Mouse (Mus musculus): ENCODE data around the gene Efna5. TPM values are rescaled to one million over a fixed set of nuclear protein-coding genes. Genes with fewer than 3 reads are reported as not detected.

The Efna5 gene
- total and polyA plus RNA-seq, 3 experiments: 0.04 to 0.23 TPM; not detected in 1

- no peaks in the 10 kb centered on the region for H3K4me1 ChIP-seq (ENCODE audit: control insufficient read depth in 1 of 2, insufficient read depth in 2 of 2)
- in situ Hi-C loops (cut with MboI; ENCODE audit: low pct_ligation_motif_present, low pct_unique_long_range_greater_than_20kb, low sequenced_read_pairs): no loop called here
- dilution Hi-C loops (cut with MboI; ENCODE audit: extremely low pct_ligation_motif_present, extremely low pct_unique_long_range_greater_than_20kb, low sequenced_read_pairs): no loop called here
Observed at GRCm38 (mm10) chr17:62640654-62641053, 240.5 kb downstream of the Efna5 start.

GRCm38 (mm10) chr17:62636896-62637295, 244.2 kb downstream of the Efna5 start:
- DNase-seq (ENCODE audit: extremely low read depth): no peak
- Histone ChIP-seq H3K79me2 (replicated peaks; ENCODE audit: control insufficient read depth, extremely low read depth, insufficient read depth, poor library complexity, severe bottlenecking) (no peaks in the 10 kb centered on the region), H3K36me3 (replicated peaks in 1 of 2; ENCODE audit: control insufficient read depth in 1 of 2, insufficient read depth in 1 of 2, low read length in 1 of 2) (no peaks in the 10 kb centered on the region), H3K4me3 (replicated peaks in 1 of 3; ENCODE audit: low read depth in 2 of 3, low read length in 2 of 3, poor library complexity in 1 of 3) (no peak overlapping the region), H3K9ac (ENCODE audit: insufficient read depth, low read depth) (no peak overlapping the region), H3K4me1 (ENCODE audit: control insufficient read depth in 1 of 2, insufficient read depth in 2 of 2) (no peaks in the 10 kb centered on the region), H3K27me3 (replicated peaks) (no peaks in the 10 kb centered on the region), H3K4me2 (ENCODE audit: insufficient read depth, low read depth, poor library complexity, severe bottlenecking) (no peak overlapping the region), H3K9me3 (replicated peaks; ENCODE audit: low read length) (no peaks in the 10 kb centered on the region), H3K27ac (ENCODE audit: insufficient read depth, low read depth) (no peak overlapping the region)
- dilution Hi-C loops (cut with MboI; ENCODE audit: extremely low pct_ligation_motif_present, extremely low pct_unique_long_range_greater_than_20kb, low sequenced_read_pairs): no loop called here
- in situ Hi-C loops (cut with MboI; ENCODE audit: low pct_ligation_motif_present, low pct_unique_long_range_greater_than_20kb, low sequenced_read_pairs): no loop called here
- TF ChIP-seq CHD1 (IDR thresholded peaks at IDR 0.05; ENCODE audit: low read depth, low read length): no peak
- TF ChIP-seq ZNF384 (IDR thresholded peaks at IDR 0.05; ENCODE audit: low read depth, low read length): no peak
- TF ChIP-seq NRF1 (IDR thresholded peaks at IDR 0.05; ENCODE audit: low read depth, low read length): no peak
- no peak for TF ChIP-seq TCF12 (IDR thresholded peaks at IDR 0.05; ENCODE audit: low read depth, low read length)
- no peak for TF ChIP-seq EP300 (IDR thresholded peaks at IDR 0.05; ENCODE audit: low read length)
- no peak for TF ChIP-seq IRF4 (IDR thresholded peaks at IDR 0.05; ENCODE audit: low read depth, low read length)
- TF ChIP-seq ETS1 (conservative IDR thresholded peaks at IDR 0.05; ENCODE audit: low read depth, low read length): no peak
- no peak for TF ChIP-seq ZMIZ1 (IDR thresholded peaks at IDR 0.05; ENCODE audit: low read depth, low read length)
- no peak for TF ChIP-seq ELF1 (IDR thresholded peaks at IDR 0.05; ENCODE audit: low read depth, low read length)
- TF ChIP-seq HCFC1 (IDR thresholded peaks at IDR 0.05; ENCODE audit: low read depth, low read length): no peak
- no peak for TF ChIP-seq KAT2A (IDR thresholded peaks at IDR 0.05; ENCODE audit: insufficient replicate concordance, low read length)
- TF ChIP-seq MAFK (IDR thresholded peaks at IDR 0.05; ENCODE audit: insufficient replicate concordance, low read length): no peak
- TF ChIP-seq CHD2 (IDR thresholded peaks at IDR 0.05; ENCODE audit: low read length): no peak
- no peak for TF ChIP-seq CTCF (conservative IDR thresholded peaks at IDR 0.05 in 1 of 2, IDR thresholded peaks at IDR 0.05 in 1 of 2; ENCODE audit: low read depth in 2 of 2, low read length in 2 of 2)
- no peak for TF ChIP-seq ZC3H11A (IDR thresholded peaks at IDR 0.05; ENCODE audit: low read depth, low read length)
- TF ChIP-seq MEF2A (IDR thresholded peaks at IDR 0.05; ENCODE audit: borderline replicate concordance, low read depth, low read length): no peak
- no peak for TF ChIP-seq UBTF (IDR thresholded peaks at IDR 0.05; ENCODE audit: low read depth, low read length)
- TF ChIP-seq TBP (conservative IDR thresholded peaks at IDR 0.05; ENCODE audit: low read depth, low read length): no peak
- TF ChIP-seq SMC3 (IDR thresholded peaks at IDR 0.05; ENCODE audit: low read depth, low read length): no peak

More at GRCm38 (mm10) chr17:62640654-62641053, 240.5 kb downstream of the Efna5 start:
- H3K4me3 ChIP-seq (replicated peaks in 1 of 3; ENCODE audit: low read depth in 2 of 3, low read length in 2 of 3, poor library complexity in 1 of 3): no peak overlapping the region
- H3K36me3 ChIP-seq (replicated peaks in 1 of 2; ENCODE audit: control insufficient read depth in 1 of 2, insufficient read depth in 1 of 2, low read length in 1 of 2): no peaks in the 10 kb centered on the region
- H3K9ac ChIP-seq (ENCODE audit: insufficient read depth, low read depth): no peak overlapping the region
- DNase-seq (ENCODE audit: extremely low read depth): no peak
- no peak for TF ChIP-seq CHD2 (IDR thresholded peaks at IDR 0.05; ENCODE audit: low read length)
- no peak for TF ChIP-seq ELF1 (IDR thresholded peaks at IDR 0.05; ENCODE audit: low read depth, low read length)
- no peak for TF ChIP-seq POLR2AphosphoS2 (IDR thresholded peaks at IDR 0.05; ENCODE audit: low read depth, low read length)
- no peak for TF ChIP-seq MAFK (IDR thresholded peaks at IDR 0.05; ENCODE audit: insufficient replicate concordance, low read length)
- no peaks in the 10 kb centered on the region for H3K79me2 ChIP-seq (replicated peaks; ENCODE audit: control insufficient read depth, extremely low read depth, insufficient read depth, poor library complexity, severe bottlenecking)
- H3K9me3 ChIP-seq (replicated peaks; ENCODE audit: low read length): no peaks in the 10 kb centered on the region
- H3K4me2 ChIP-seq (ENCODE audit: insufficient read depth, low read depth, poor library complexity, severe bottlenecking): no peak overlapping the region
- H3K27ac ChIP-seq (ENCODE audit: insufficient read depth, low read depth): no peak overlapping the region
- no peaks in the 10 kb centered on the region for H3K27me3 ChIP-seq (replicated peaks)

Measured in CH12.LX (cell line).